Mouse (Mus musculus): ENCODE measurements around the gene Kat8. TPM values are rescaled to one million over a fixed set of nuclear protein-coding genes. Genes with fewer than 3 reads are reported as not detected.

The Kat8 gene
- polyA plus RNA-seq, 1 experiment from 2014 or later, result 44.2 TPM

DNA sequence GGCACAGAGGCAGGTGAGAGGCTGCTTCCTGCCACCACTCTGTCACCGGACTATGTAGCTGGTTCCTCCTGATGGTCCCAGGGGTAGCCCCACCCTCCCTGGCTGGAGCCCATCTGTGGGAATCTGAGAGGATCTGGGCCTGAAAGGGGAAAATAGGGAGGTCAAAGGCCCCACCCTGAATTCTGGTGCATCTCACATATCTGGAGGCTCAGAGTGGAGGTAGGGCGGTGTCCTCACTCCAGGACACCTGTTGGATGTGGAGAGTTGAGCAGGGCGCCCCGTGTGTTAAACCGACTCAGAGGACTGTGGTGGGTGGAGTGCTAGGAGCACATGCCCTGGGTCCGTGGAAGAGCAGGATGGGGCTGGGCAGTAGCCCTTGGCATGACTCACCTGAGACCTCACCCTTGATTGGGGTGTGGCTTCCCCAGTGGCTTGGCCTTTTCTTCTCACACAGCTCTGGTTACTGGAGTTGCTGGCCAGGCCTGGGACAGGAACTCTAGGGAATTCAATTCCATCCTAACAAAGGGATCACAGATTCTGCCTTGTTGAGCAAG, 34.2 kb downstream of the Kat8 start, which contains the start of gene Prss36:
Prss36 (minus strand) TSS at position 256 of the 554 bp plus-strand sequence.
- H3K9ac ChIP-seq (ENCODE audit: low read depth, low read length), result no peak within 1 kb of the TSS
- no peaks in the 10 kb centered on the region; the same call in 1 of the 2 replicates for H3K4me1 ChIP-seq (replicated peaks; ENCODE audit: control insufficient read depth, insufficient read depth, low read length)
- no peak within 1 kb of the TSS for H3K4me3 ChIP-seq (ENCODE audit: low read depth, low read length)
- H3K4me2 ChIP-seq, result no peak within 1 kb of the TSS
- H3K9me3 ChIP-seq (ENCODE audit: control insufficient read depth, low read length), result no peaks in the 10 kb centered on the region
- peaks cover 36% of the 10 kb centered on the region for H3K27me3 ChIP-seq (replicated peaks; ENCODE audit: control insufficient read depth, insufficient read depth, low read length)
- 73% methylated on average over 6 of the region's 6 CpGs for WGBS
- no peaks in the 10 kb centered on the region for H3K36me3 ChIP-seq (ENCODE audit: control insufficient read depth, insufficient read depth, low read length)
- H3K27ac ChIP-seq (ENCODE audit: low read depth, low read length), result no peak within 1 kb of the TSS
- DNase-seq (ENCODE audit: low spot score) (no peak), ATAC-seq (replicated peaks; ENCODE audit: low FRiP score) (no peak)

DNA sequence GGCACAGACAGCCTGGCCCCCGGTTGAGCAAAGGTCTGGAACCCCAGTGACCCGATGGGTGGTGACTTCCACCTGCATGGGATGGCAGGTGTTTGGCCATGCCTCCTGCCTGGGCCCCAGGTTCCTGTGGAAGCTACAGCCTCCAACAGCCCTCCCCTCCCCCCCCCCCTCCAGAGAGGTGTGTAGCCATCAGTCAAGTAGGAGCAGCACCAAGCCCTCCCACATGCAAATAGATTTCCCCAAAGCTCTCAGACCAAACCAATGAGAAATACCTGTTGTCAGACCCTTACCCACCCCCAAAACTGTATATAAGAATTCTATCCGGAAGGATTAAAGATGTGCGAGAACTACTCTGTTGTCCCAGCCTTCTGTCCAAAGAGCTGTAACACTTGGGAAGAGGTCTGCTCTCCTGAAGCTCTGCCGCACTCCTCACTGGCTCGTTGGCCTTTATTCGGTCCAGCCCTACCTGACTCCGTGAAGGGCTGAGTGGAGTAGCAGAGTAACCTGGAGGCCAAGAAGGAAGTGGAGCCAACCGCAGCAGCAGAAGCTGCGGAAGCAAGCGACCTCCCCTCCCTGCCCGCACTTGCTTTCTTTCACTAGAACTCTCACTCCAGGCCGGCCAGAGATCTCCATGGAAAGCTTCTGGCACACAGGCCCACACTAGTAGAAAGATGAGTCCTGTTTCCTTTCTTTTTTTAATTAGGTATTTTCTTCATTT, 40.7 kb downstream of the Kat8 start:
- ATAC-seq (replicated peaks; ENCODE audit: low FRiP score) (no peak), DNase-seq (ENCODE audit: low spot score) (peak; percentile 30)
- Histone ChIP-seq H3K9me3 (ENCODE audit: control insufficient read depth, low read length) (no peaks in the 10 kb centered on the region), H3K36me3 (ENCODE audit: control insufficient read depth, insufficient read depth, low read length) (no peaks in the 10 kb centered on the region), H3K9ac (ENCODE audit: low read depth, low read length) (no peak overlapping the region), H3K27me3 (replicated peaks; ENCODE audit: control insufficient read depth, insufficient read depth, low read length) (no peaks in the 10 kb centered on the region), H3K27ac (ENCODE audit: low read depth, low read length) (no peak overlapping the region), H3K4me1 (replicated peaks; ENCODE audit: control insufficient read depth, insufficient read depth, low read length) (no peaks in the 10 kb centered on the region), H3K4me3 (ENCODE audit: low read depth, low read length) (no peak overlapping the region), H3K4me2 (no peak overlapping the region)
- 26% methylated on average over 13 of the region's 13 CpGs for WGBS

DNA sequence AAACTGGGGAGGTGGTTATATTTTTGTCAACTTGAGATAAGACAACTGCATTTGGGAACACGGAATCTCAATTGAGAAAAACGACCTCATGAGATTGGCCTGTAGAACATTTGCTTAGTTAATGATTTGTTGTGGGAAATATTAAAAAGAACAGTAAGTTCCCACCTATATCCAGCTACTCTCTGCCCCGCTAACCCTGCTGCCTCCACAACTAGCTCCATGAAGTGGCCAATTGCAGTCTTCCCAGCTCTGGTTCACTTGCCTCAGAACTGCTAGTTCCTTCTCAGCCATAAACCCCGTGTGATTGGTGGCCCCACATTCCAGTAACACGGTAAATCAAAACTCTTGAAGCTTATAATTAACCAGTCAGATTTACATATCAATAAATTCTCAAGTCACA, 47.0 kb downstream of the Kat8 start:
- DNase-seq (ENCODE audit: low spot score), result no peak
- Histone ChIP-seq H3K4me1 (replicated peaks; ENCODE audit: control insufficient read depth, insufficient read depth, low read length) (no peaks in the 10 kb centered on the region), H3K27me3 (replicated peaks; ENCODE audit: control insufficient read depth, insufficient read depth, low read length) (no peaks in the 10 kb centered on the region), H3K36me3 (ENCODE audit: control insufficient read depth, insufficient read depth, low read length) (no peaks in the 10 kb centered on the region), H3K27ac (ENCODE audit: low read depth, low read length) (no peak overlapping the region), H3K4me2 (no peak overlapping the region), H3K9me3 (ENCODE audit: control insufficient read depth, low read length) (no peaks in the 10 kb centered on the region), H3K4me3 (ENCODE audit: low read depth, low read length) (no peak overlapping the region), H3K9ac (ENCODE audit: low read depth, low read length) (no peak overlapping the region)
- ATAC-seq (replicated peaks; ENCODE audit: low FRiP score), result no peak
- 67% methylated on average over 5 of the region's 5 CpGs for WGBS

DNA sequence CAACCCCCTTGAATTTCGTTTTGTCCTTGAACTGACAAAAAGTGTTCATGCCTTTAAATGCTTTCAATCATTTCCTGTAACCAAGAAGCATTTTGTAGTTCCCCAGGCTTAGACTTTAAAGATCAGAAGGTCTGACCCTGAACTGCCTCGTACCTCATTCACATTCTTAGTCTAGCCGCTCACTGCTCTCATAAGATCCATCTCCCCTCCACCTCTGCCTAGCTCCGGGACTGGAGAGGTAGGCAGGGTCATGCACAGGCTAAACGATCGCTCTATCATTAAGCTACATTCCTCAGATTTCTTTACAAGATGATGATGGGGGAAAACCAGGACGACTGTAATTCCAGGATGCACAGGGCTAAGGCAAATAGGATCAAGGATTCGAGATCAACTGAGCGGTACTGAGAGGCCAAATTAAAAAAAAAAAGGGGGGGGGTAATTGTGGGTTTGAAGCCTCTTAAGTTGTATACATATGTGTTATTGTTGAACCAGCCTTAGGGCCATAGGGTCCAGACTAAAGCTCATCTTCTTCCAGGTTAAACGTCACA, 54.1 kb downstream of the Kat8 start:
- DNase-seq (ENCODE audit: low spot score) (no peak), ATAC-seq (replicated peaks; ENCODE audit: low FRiP score) (0 out of 2 replicates have a peak, but pooled peaks have one; percentile 2)
- peaks cover 7% of the 10 kb centered on the region for H3K4me1 ChIP-seq (replicated peaks; ENCODE audit: control insufficient read depth, insufficient read depth, low read length)
- peak overlapping the region; percentile 98 for H3K9ac ChIP-seq (ENCODE audit: low read depth, low read length)
- peaks cover 13% of the 10 kb centered on the region for H3K36me3 ChIP-seq (ENCODE audit: control insufficient read depth, insufficient read depth, low read length)
- H3K4me2 ChIP-seq, result peak overlapping the region; percentile 91
- no peaks in the 10 kb centered on the region for H3K27me3 ChIP-seq (replicated peaks; ENCODE audit: control insufficient read depth, insufficient read depth, low read length)
- no peaks in the 10 kb centered on the region for H3K9me3 ChIP-seq (ENCODE audit: control insufficient read depth, low read length)
- WGBS, result 25% methylated on average over 10 of the region's 10 CpGs
- peak overlapping the region; percentile 97 for H3K27ac ChIP-seq (ENCODE audit: low read depth, low read length)
- peak overlapping the region; percentile 90 for H3K4me3 ChIP-seq (ENCODE audit: low read depth, low read length)

DNA sequence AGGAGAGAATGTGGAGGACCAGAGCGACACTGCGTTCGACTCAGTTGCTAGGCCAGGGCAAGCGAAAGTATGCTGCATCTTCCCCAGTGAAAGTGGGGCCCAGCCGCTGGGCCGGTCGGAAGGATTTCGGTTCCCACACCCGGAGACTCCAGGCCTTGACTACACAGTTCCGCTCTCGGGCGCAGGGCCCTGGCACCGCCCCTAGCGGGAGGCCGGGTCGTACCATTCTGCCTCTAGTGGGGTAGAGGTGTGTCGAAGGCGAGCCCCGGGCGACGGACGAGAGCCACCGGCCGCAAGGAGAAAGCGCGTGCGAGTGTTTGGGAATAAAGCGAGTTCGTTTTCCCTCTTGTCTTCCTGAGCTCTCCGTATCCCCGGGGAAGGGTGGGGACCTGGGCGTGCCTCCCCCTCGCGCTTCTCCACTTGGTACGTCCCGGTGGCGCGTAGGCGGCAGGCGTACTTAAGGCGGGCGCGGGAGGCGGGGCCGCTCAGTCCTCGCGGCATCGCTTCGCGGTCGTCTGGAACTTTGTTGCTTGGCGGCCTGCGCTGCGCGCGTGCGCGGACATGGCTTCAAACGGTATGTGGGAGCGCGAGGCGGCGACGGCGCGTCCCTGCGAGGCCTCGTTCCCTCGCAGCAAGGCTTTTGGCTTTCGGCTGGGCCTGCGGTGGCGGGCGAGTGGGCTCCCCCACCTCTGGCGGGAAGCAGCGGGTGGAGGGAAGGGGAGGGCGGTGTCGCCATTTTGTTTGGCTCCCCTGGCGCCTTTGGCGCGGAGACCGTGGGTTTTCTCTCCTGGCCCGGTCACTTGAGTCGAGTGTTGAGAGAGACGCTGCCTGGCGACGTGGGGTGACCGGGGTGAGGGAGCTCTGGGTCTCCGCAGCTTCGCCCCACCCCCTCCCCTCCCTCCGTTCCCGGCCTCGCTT, 54.9 kb downstream of the Kat8 start, which contains the start of gene Fus:
Fus (plus strand) TSS at position 454 of the 918 bp plus-strand sequence.
- under 1% methylated on average over 92 of the region's 92 CpGs for WGBS
- ATAC-seq (replicated peaks; ENCODE audit: low FRiP score) (peak; percentile 94), DNase-seq (ENCODE audit: low spot score) (peak; percentile 94)
- peak within 1 kb of the TSS; percentile 91 for H3K4me2 ChIP-seq
- no peaks in the 10 kb centered on the region for H3K27me3 ChIP-seq (replicated peaks; ENCODE audit: control insufficient read depth, insufficient read depth, low read length)
- H3K9me3 ChIP-seq (ENCODE audit: control insufficient read depth, low read length), result no peaks in the 10 kb centered on the region
- H3K9ac ChIP-seq (ENCODE audit: low read depth, low read length), result peak within 1 kb of the TSS; percentile 98
- peaks cover 7% of the 10 kb centered on the region for H3K4me1 ChIP-seq (replicated peaks; ENCODE audit: control insufficient read depth, insufficient read depth, low read length)
- H3K4me3 ChIP-seq (ENCODE audit: low read depth, low read length), result peak within 1 kb of the TSS; percentile 90
- H3K36me3 ChIP-seq (ENCODE audit: control insufficient read depth, insufficient read depth, low read length), result peaks cover 21% of the 10 kb centered on the region
- peak within 1 kb of the TSS; percentile 97 for H3K27ac ChIP-seq (ENCODE audit: low read depth, low read length)

DNA sequence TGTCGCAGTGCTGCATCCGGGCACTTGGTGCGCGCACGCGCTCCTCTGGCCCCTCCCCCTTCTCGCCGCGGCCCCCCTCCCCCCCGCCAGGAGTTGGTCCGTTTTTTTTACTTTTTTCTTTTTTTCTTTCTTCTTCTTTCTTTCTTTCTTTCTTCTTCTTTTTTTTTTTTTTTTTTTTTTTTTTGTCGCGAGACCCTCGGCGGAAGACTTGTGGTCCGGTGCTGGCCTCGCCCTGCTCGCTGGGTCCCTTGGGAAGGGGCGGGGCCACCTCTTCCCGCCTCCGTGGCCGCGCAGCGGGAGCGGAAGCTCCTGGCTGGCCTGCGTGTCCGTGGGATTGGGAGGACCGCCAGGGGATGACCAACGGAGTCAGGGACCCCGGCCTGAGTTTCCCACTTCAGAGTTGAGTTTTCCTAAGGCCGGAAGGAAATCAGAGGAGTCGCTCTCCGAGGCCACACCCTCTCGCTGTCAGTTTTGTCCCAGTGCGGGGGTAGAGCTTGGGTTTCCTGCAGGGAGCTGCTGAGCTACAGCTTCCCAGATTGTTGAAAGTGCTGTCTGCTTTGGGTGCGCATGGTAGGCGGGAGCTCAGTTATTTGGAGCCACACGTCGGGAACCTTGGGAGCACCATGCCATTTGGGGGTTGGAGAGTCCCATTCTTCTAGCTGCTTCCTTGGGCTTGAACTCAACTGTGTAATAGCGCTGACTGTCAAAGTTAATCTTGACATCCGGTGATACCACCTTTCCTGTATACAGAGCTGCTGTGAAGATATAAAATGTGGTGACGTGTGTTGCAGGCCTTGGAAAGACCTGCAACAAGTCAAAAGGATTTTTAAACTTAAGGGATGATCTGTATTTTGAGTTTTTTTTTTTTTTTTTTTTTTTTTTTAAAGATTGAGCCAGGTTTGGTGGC, 55.9 kb downstream of the Kat8 start:
- Histone ChIP-seq H3K4me3 (ENCODE audit: low read depth, low read length) (peak overlapping the region; percentile 90), H3K9ac (ENCODE audit: low read depth, low read length) (peak overlapping the region; percentile 98), H3K36me3 (ENCODE audit: control insufficient read depth, insufficient read depth, low read length) (peaks cover 29% of the 10 kb centered on the region), H3K9me3 (ENCODE audit: control insufficient read depth, low read length) (no peaks in the 10 kb centered on the region), H3K27ac (ENCODE audit: low read depth, low read length) (peak overlapping the region; percentile 97), H3K4me2 (peak overlapping the region; percentile 87), H3K27me3 (replicated peaks; ENCODE audit: control insufficient read depth, insufficient read depth, low read length) (no peaks in the 10 kb centered on the region), H3K4me1 (replicated peaks; ENCODE audit: control insufficient read depth, insufficient read depth, low read length) (peaks cover 7% of the 10 kb centered on the region)
- peak; percentile 50 for ATAC-seq (replicated peaks; ENCODE audit: low FRiP score)
- under 1% methylated on average over 42 of the region's 42 CpGs for WGBS
- DNase-seq (ENCODE audit: low spot score), result peak; percentile 80

DNA sequence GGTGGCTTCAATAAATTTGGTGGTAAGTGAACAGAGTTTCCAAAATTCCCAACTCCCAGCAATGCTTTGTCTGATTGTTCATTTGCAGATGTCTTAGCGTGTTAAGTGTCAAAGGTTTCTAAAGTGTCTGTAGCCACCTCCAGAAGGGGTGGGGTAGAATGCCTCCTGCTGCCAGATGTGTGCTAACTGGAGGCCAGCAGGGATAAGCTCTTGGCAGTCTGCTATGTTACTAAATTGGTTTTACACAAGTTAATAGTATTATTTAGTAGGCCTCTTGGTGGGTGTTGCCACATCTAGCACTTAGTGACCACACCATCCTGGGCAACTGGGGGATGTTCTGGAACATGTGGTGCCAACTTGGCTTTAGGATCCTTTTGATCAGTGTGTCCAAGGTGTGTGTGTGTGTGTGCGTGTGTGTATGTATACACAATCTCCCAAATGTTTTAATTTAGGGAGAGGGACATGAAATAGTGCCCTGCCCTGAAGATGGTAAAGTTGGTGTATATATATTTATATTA, 62.2 kb downstream of the Kat8 start:
- H3K36me3 ChIP-seq (ENCODE audit: control insufficient read depth, insufficient read depth, low read length), result peaks cover 71% of the 10 kb centered on the region
- no peak overlapping the region for H3K27ac ChIP-seq (ENCODE audit: low read depth, low read length)
- ATAC-seq (replicated peaks; ENCODE audit: low FRiP score), result no peak
- H3K9ac ChIP-seq (ENCODE audit: low read depth, low read length), result no peak overlapping the region
- 92% methylated on average over 2 of the region's 2 CpGs for WGBS
- H3K4me1 ChIP-seq (replicated peaks; ENCODE audit: control insufficient read depth, insufficient read depth, low read length), result no peaks in the 10 kb centered on the region; the same call in none of the 2 replicates
- no peak for DNase-seq (ENCODE audit: low spot score)
- H3K4me2 ChIP-seq, result no peak overlapping the region
- H3K9me3 ChIP-seq (ENCODE audit: control insufficient read depth, low read length), result no peaks in the 10 kb centered on the region
- no peaks in the 10 kb centered on the region for H3K27me3 ChIP-seq (replicated peaks; ENCODE audit: control insufficient read depth, insufficient read depth, low read length)
- no peak overlapping the region for H3K4me3 ChIP-seq (ENCODE audit: low read depth, low read length)

All from liver, embryonic 11.5 days (tissue).